Mouse (Mus musculus) myocyte (in vitro differentiated cells): ENCODE results near the gene Stat5b.

ENCODE experiments used
- E2F4 ChIP-seq: IDR thresholded peaks from one replicate; pipeline ENCODE4 v1.6.1; 2011; ENCODE audit warnings: mild to moderate bottlenecking, control low read depth, moderate library complexity; ENCODE audit not compliant: insufficient read depth
- MAX ChIP-seq: IDR thresholded peaks from one replicate; pipeline ENCODE4 v1.6.1; 2011; ENCODE audit warnings: low read depth, mild to moderate bottlenecking, control low read depth
- MYOD1 ChIP-seq, 3 experiments: IDR thresholded peaks; one replicate each; pipeline ENCODE4 v1.6.1; 2011; ENCODE audit warnings: control low read depth in 2 of 3, low read depth in 2 of 3, mild to moderate bottlenecking in 2 of 3, moderate library complexity in 1 of 3; ENCODE audit not compliant: insufficient read length in 2 of 3, control insufficient read depth in 1 of 3
- POLR2A ChIP-seq: IDR thresholded peaks from one replicate; pipeline ENCODE4 v1.6.1; 2011; ENCODE audit warnings: low read depth, mild to moderate bottlenecking, control low read depth, moderate library complexity; ENCODE audit not compliant: insufficient read length
- TCF12 ChIP-seq: IDR thresholded peaks from one replicate; pipeline ENCODE4 v1.6.1; 2011; ENCODE audit warnings: mild to moderate bottlenecking, control low read depth; ENCODE audit not compliant: poor library complexity, insufficient read depth, severe bottlenecking

- TF ChIP-seq MYOD1 (IDR thresholded peaks at IDR 0.05; ENCODE audit: control insufficient read depth in 1 of 3, insufficient read length in 2 of 3, low read depth in 2 of 3) = no peak
- no peak for TF ChIP-seq POLR2A
- TF ChIP-seq E2F4 = no peak
- TF ChIP-seq MAX = no peak
- no peak for TF ChIP-seq TCF12
Observed at GRCm38 (mm10) chr11:100752294-100752693, 98.2 kb downstream of the Stat5b start.
